Mouse (Mus musculus) intestine, embryonic 14.5 days (tissue): Measurements from ENCODE around the gene Hs6st3. TPM values are rescaled to one million over a fixed set of nuclear protein-coding genes. Genes with fewer than 3 reads are reported as not detected.

Experiments used
- ATAC-seq: fragments of 200-750 bp; cut with Nextera tagmentation; replicated peaks from 2 replicates; pipeline ENCODE4 v1.8.0; 2017; ENCODE audit warnings: low read depth, moderate number of reproducible peaks, moderate TSS enrichment, moderate library complexity; ENCODE audit not compliant: low FRiP score, low TSS enrichment
- DNase-seq: peaks from one replicate; pipeline ENCODE4 v3.0.0-alpha.2; 2018; ENCODE audit warnings: low spot score
- H3K27ac ChIP-seq: fragments of 300-500 bp; sonication (generic); 2 replicates; pipeline ENCODE4 v1.5.1; 2014; ENCODE audit warnings: low read depth, mild to moderate bottlenecking, control low read depth
- H3K27me3 ChIP-seq: fragments of 300-500 bp; sonication (generic); replicated peaks from 2 replicates; pipeline ENCODE4 v1.6.1; 2014; ENCODE audit warnings: low read length, control low read depth; ENCODE audit not compliant: control insufficient read depth, insufficient read depth
- H3K36me3 ChIP-seq: fragments of 300-500 bp; sonication (generic); 2 replicates; pipeline ENCODE4 v1.6.1; 2014; ENCODE audit warnings: low read length, control low read depth; ENCODE audit not compliant: control insufficient read depth, insufficient read depth
- H3K4me1 ChIP-seq: fragments of 300-500 bp; sonication (generic); replicated peaks from 2 replicates; pipeline ENCODE4 v1.6.1; 2014; ENCODE audit warnings: low read length, control low read depth, mixed read lengths; ENCODE audit not compliant: control insufficient read depth, insufficient read depth
- H3K4me2 ChIP-seq: fragments of 300-500 bp; sonication (generic); 2 replicates; pipeline ENCODE4 v1.6.1; 2014; ENCODE audit warnings: low read length
- H3K4me3 ChIP-seq: fragments of 300-500 bp; sonication (generic); 2 replicates; pipeline ENCODE4 v1.5.1; 2014; ENCODE audit warnings: low read depth, low read length, control low read depth, mixed read lengths
- H3K9ac ChIP-seq: fragments of 300-500 bp; sonication (generic); 2 replicates; pipeline ENCODE4 v1.6.1; 2014; ENCODE audit warnings: mild to moderate bottlenecking, low read length
- H3K9me3 ChIP-seq: fragments of 300-500 bp; sonication (generic); 2 replicates; pipeline ENCODE4 v1.6.1; 2016; ENCODE audit warnings: low read length, control low read depth; ENCODE audit not compliant: control insufficient read depth
- WGBS: fragments of 180-500 bp; shearing (Covaris S2); extraction: QIAGEN DNeasy Blood & Tissue Kit; methylation state at CpG from one replicate; pipeline ENCODE4 v1.1.7; 2014; 5-methylcytosine and 5-hydroxymethylcytosine counted together
- polyA plus RNA-seq: library from polyadenylated mRNA; unstranded; fragments of >200 nt; fragmentation: Nextera tagmentation; extraction: Ambion mirVana; gene quantifications from 2 replicates; pipeline ENCODE4 v1.2.1, GENCODE M21; 2014

Hs6st3 gene
- polyA plus RNA-seq, 1 experiment from 2014 or later, result 0.37 TPM

DNA sequence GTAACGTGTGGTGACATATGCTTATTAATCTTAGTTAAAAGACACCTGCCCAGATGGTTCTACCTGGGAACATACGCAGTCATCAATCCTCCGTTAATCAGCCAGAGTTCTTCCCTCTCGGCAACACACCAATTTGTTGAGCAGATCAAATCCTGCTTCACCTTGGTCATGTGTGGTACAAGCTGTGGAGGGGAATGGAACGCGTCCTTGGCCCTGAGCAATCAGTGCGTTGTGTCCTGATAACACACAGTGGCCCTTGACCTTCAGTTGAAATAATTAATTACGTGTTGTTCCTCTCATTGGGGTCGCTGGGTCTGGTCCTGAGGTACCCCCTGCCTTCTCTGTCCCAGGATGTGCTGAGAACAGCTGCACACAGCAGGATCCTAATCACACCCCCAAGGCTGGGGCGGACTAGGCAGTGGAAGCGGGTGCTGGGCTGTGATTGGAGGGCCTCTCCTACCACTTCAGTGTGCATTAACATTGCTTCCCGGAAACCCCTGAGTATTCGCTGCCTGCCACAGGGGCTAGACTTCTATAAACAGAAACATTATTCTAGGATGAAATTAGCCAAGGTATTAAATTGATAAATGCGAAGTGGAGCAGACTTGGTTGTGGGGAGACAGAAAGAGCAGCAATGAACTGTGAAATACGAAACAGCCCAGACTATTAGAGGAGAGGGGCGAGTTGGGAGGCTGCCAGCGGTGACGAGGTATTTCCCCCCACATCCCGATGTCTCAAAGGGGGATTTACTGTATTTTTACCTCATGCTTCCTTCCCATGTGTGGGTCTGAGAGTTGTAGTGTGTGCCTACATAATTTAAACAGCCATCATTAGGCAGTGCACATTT, 693.2 kb downstream of the Hs6st3 start:
- 0 out of 2 replicates have a peak, but pooled peaks cover 5% of the 10 kb centered on the region for H3K4me1 ChIP-seq
- H3K9me3 ChIP-seq, result no peaks in the 10 kb centered on the region
- H3K4me2 ChIP-seq, result peak overlapping the region; percentile 29; the same call in 1 of the 2 replicates
- no peak overlapping the region for H3K4me3 ChIP-seq
- no peak overlapping the region for H3K9ac ChIP-seq
- 42% methylated on average over 19 of the region's 19 CpGs for WGBS
- H3K27me3 ChIP-seq, result no peaks in the 10 kb centered on the region
- H3K36me3 ChIP-seq, result no peaks in the 10 kb centered on the region
- DNase-seq (no peak), ATAC-seq (peak; percentile 40)
- H3K27ac ChIP-seq, result no peak overlapping the region

DNA sequence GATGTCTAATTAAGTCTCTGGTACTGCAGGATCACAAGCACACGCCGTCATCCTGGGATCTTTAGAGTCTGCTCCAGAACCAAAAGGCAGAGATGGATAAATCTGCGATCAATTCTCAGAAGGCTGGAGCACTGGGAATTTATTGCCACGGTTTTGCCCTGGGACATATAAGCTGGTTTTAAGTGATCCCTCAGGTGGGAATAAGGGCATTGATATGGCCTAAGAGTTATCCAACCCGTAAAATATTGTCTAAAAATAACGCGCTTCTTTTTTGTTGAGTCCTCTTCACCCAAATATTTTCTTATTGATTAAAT, 693.8 kb downstream of the Hs6st3 start:
- Histone ChIP-seq H3K4me2 (peak overlapping the region; percentile 29; the same call in 1 of the 2 replicates), H3K9ac (no peak overlapping the region), H3K4me3 (no peak overlapping the region), H3K27ac (no peak overlapping the region), H3K36me3 (no peaks in the 10 kb centered on the region), H3K9me3 (no peaks in the 10 kb centered on the region), H3K4me1 (0 out of 2 replicates have a peak, but pooled peaks cover 5% of the 10 kb centered on the region), H3K27me3 (no peaks in the 10 kb centered on the region)
- 83% methylated on average over 7 of the region's 7 CpGs for WGBS
- no peak for ATAC-seq
- no peak for DNase-seq

DNA sequence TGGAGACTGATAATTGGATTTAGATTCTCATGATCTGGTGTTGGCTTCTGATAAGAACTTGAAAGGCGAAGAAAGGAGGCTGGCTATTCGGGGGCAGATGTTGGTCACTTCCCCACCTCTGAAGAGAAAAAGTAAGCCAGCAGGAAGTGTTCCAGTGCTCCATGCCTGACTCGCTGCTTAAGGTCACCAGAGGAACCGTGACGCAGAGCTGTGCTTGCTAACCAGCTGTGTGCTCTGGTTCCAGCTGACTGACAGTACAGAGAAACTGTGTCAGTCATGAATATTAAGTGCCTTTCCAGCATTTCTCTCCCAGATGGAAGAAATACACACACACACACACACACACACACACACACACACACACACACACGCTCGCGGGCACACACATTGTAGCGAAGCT, 694.8 kb downstream of the Hs6st3 start:
- Histone ChIP-seq H3K27ac (no peak overlapping the region), H3K4me2 (no peak overlapping the region), H3K4me3 (no peak overlapping the region), H3K36me3 (no peaks in the 10 kb centered on the region), H3K9me3 (no peaks in the 10 kb centered on the region), H3K9ac (no peak overlapping the region), H3K4me1 (0 out of 2 replicates have a peak, but pooled peaks cover 5% of the 10 kb centered on the region), H3K27me3 (no peaks in the 10 kb centered on the region)
- no peak for DNase-seq
- ATAC-seq, result peak; percentile 55; the same call in 1 of the 2 replicates
- WGBS, result 60% methylated on average over 9 of the region's 9 CpGs

DNA sequence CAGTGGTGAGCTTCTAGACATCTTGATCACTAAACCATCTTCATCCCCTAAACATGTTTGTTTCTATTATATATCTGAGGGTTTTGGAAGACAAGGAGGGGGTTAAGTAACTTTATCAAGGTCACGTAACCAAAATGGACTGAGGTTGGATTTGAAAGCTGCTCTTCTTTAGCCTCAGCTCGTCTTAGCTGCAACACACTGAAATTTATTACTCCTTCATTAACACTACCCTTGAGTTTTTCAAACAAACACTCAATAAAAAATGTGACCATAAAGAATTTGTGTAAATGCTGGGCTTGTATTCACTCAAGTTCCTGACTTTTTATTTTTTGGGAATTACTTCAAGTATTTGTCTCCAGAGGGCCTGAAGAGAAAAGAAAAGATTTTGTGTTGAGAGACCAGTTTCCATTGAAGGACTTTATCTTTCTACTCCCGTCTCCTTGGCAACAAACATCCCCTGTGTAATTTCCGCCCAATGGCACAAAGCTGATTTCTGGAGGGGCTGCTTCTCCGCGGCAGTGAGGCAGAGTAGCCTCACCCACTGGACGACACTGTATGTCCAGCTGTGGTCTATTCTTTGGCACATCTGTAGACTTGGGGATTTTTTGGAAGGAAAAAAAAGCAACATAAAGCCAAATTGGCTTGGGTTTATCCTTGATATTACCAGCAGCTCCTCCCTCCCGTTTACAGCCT, 696.0 kb downstream of the Hs6st3 start:
- Histone ChIP-seq H3K9me3 (no peaks in the 10 kb centered on the region), H3K4me1 (0 out of 2 replicates have a peak, but pooled peaks cover 5% of the 10 kb centered on the region), H3K27ac (no peak overlapping the region), H3K36me3 (no peaks in the 10 kb centered on the region), H3K9ac (no peak overlapping the region), H3K27me3 (no peaks in the 10 kb centered on the region), H3K4me2 (no peak overlapping the region), H3K4me3 (no peak overlapping the region)
- ATAC-seq (no peak), DNase-seq (no peak)
- 57% methylated on average over 8 of the region's 8 CpGs for WGBS

DNA sequence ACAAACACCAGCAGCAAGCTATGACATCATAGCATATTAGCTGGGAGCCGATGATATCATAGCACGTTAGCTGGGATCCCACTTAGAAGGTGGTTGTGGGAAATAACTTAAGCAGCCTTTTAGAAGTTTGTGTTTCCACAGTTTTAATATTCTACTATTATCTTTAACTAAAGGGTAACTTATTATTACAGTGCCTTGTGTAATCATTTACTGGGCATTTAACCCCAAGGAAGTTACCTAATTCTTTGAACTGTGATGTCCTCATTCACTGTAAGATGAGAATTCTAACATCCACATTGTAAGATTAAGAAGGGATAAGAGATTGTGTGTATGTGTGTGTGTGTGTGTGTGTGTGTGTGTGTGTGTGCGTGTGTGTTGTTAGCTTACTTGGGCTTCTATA, 697.9 kb downstream of the Hs6st3 start:
- Histone ChIP-seq H3K27ac (no peak overlapping the region), H3K27me3 (no peaks in the 10 kb centered on the region), H3K4me1 (0 out of 2 replicates have a peak, but pooled peaks cover 5% of the 10 kb centered on the region), H3K4me2 (no peak overlapping the region), H3K36me3 (no peaks in the 10 kb centered on the region), H3K4me3 (no peak overlapping the region), H3K9ac (no peak overlapping the region), H3K9me3 (no peaks in the 10 kb centered on the region)
- DNase-seq (no peak), ATAC-seq (no peak)
- 91% methylated on average over 3 of the region's 3 CpGs for WGBS

GRCm38 (mm10) chr14:119847540-119847939, 709.4 kb downstream of the Hs6st3 start:
- ATAC-seq (no peak), DNase-seq (no peak)
- 60% methylated on average over 12 of the region's 12 CpGs for WGBS
- Histone ChIP-seq H3K27ac (no peak overlapping the region), H3K4me3 (no peak overlapping the region), H3K27me3 (no peaks in the 10 kb centered on the region), H3K36me3 (no peaks in the 10 kb centered on the region), H3K4me1 (no peaks in the 10 kb centered on the region), H3K4me2 (no peak overlapping the region), H3K9ac (no peak overlapping the region), H3K9me3 (no peaks in the 10 kb centered on the region)

DNA sequence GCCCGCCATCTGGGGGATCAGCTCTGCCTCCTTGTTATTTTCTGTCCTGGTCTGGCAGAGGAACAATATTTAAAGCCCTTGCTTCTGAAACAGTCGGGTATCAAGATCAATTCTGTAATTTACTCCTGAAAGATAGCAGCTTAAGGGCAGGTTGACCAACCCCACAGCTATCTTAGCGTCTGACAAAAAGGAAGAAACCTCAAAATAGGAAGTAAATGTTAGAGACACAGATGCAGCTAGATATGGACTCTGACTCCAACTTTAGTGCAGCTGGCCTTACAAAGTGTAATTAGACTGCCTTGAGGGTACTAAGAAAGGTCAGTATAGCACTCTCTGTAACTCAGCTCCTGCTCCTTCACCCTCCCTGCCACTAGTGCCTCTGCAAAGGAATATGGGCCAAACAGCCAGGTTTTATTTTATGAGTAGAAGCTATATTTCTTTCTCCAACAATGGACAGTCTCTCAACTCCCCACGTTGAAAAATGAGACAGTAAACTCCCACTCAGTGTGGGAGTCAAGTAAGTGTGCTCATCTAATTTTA, 710.7 kb downstream of the Hs6st3 start:
- H3K4me1 ChIP-seq, result no peaks in the 10 kb centered on the region
- DNase-seq (no peak), ATAC-seq (no peak)
- WGBS, result 64% methylated on average over 4 of the region's 4 CpGs
- no peak overlapping the region for H3K4me3 ChIP-seq
- H3K27me3 ChIP-seq, result no peaks in the 10 kb centered on the region
- H3K9ac ChIP-seq, result no peak overlapping the region
- no peaks in the 10 kb centered on the region for H3K36me3 ChIP-seq
- no peak overlapping the region for H3K27ac ChIP-seq
- H3K9me3 ChIP-seq, result no peaks in the 10 kb centered on the region
- no peak overlapping the region for H3K4me2 ChIP-seq

DNA sequence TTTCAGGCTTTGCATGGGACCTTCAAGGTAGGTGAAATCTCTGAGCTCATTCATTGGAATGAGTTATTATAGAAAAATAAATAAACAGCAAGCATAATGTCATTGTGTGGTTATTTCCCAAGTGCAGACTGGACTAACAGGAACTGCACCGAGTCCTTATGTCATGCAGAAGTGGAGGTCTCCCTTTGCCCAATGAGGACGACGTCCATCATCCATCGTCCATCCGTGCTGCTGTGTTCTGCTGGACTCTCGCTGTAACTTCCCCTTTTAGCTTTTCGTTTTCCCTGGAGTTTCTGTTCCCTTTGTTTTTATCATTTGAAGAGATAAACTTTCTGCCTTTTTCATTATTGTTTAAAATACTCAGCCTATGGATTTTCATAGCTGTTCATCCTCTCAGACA, 711.2 kb downstream of the Hs6st3 start:
- Histone ChIP-seq H3K9me3 (no peaks in the 10 kb centered on the region), H3K27me3 (no peaks in the 10 kb centered on the region), H3K36me3 (no peaks in the 10 kb centered on the region), H3K4me3 (no peak overlapping the region), H3K4me2 (no peak overlapping the region), H3K4me1 (no peaks in the 10 kb centered on the region), H3K27ac (no peak overlapping the region), H3K9ac (no peak overlapping the region)
- ATAC-seq, result no peak
- no peak for DNase-seq
- WGBS, result 80% methylated on average over 7 of the region's 7 CpGs
